Mouse (Mus musculus): ENCODE data around the gene Slc1a3.
"Not testable (repeated sequence)": the region's sequence is repeated elsewhere in the genome, so short reads cannot be mapped to it uniquely, and the experiment has no call there.

Gene Slc1a3

GRCm38 (mm10) chr15:8706613-8707012 lies 4.0 kb downstream of the Slc1a3 start:
- DNase-seq (ENCODE audit: low spot score), result no peak

GRCm38 (mm10) chr15:8706178-8706577 lies 4.4 kb downstream of the Slc1a3 start:
- DNase-seq (ENCODE audit: low spot score), result no peak

- DNase-seq (ENCODE audit: low spot score), result not testable (repeated sequence)
Observed at GRCm38 (mm10) chr15:8705560-8705959, 5.0 kb downstream of the Slc1a3 start.

- DNase-seq (ENCODE audit: low spot score), result no peak
Observed at GRCm38 (mm10) chr15:8697976-8698375, 12.6 kb downstream of the Slc1a3 start.

- DNase-seq (ENCODE audit: low spot score), result no peak
Observed at GRCm38 (mm10) chr15:8697500-8697899, 13.1 kb downstream of the Slc1a3 start.

- not testable (repeated sequence) for DNase-seq (ENCODE audit: low spot score)
Observed at GRCm38 (mm10) chr15:8690141-8690540, 20.4 kb downstream of the Slc1a3 start.

GRCm38 (mm10) chr15:8686846-8687245 lies 23.7 kb downstream of the Slc1a3 start:
- DNase-seq (ENCODE audit: low spot score), result no peak

- no peak for DNase-seq (ENCODE audit: low spot score)
Observed at GRCm38 (mm10) chr15:8685506-8685905, 25.1 kb downstream of the Slc1a3 start.

- no peak for DNase-seq (ENCODE audit: low spot score)
Observed at GRCm38 (mm10) chr15:8684263-8684662, 26.3 kb downstream of the Slc1a3 start.

- DNase-seq (ENCODE audit: low spot score), result no peak
Observed at GRCm38 (mm10) chr15:8682871-8683270, 27.7 kb downstream of the Slc1a3 start.

- no peak for DNase-seq (ENCODE audit: low spot score)
Observed at GRCm38 (mm10) chr15:8682421-8682820, 28.1 kb downstream of the Slc1a3 start.

- no peak for DNase-seq (ENCODE audit: low spot score)
Observed at GRCm38 (mm10) chr15:8681971-8682370, 28.6 kb downstream of the Slc1a3 start.

- DNase-seq (ENCODE audit: low spot score), result no peak
Observed at GRCm38 (mm10) chr15:8681009-8681408, 29.6 kb downstream of the Slc1a3 start.

GRCm38 (mm10) chr15:8676959-8677358 lies 33.6 kb downstream of the Slc1a3 start:
- DNase-seq (ENCODE audit: low spot score), result no peak

GRCm38 (mm10) chr15:8676211-8676691 lies 34.3 kb downstream of the Slc1a3 start:
- DNase-seq (ENCODE audit: low spot score), result no peak

- DNase-seq (ENCODE audit: low spot score), result no peak
Observed at GRCm38 (mm10) chr15:8675616-8676015, 34.9 kb downstream of the Slc1a3 start.

- no peak for DNase-seq (ENCODE audit: low spot score)
Observed at GRCm38 (mm10) chr15:8672532-8672931, 38.0 kb downstream of the Slc1a3 start.

GRCm38 (mm10) chr15:8667849-8668522 lies 42.6 kb downstream of the Slc1a3 start:
- DNase-seq (ENCODE audit: low spot score), result no peak

- no peak for DNase-seq (ENCODE audit: low spot score)
Observed at GRCm38 (mm10) chr15:8665675-8666350, 44.8 kb downstream of the Slc1a3 start.

GRCm38 (mm10) chr15:8663348-8664099 lies 47.0 kb downstream of the Slc1a3 start:
- peak; percentile 70 for DNase-seq (ENCODE audit: low spot score)

GRCm38 (mm10) chr15:8661856-8662255 lies 48.7 kb downstream of the Slc1a3 start:
- DNase-seq (ENCODE audit: low spot score), result no peak

- no peak for DNase-seq (ENCODE audit: low spot score)
Observed at GRCm38 (mm10) chr15:8659977-8660376, 50.6 kb downstream of the Slc1a3 start.

GRCm38 (mm10) chr15:8659483-8659971 lies 51.0 kb downstream of the Slc1a3 start:
- no peak for DNase-seq (ENCODE audit: low spot score)

All from left cerebral cortex, adult 11 months (tissue).